8 mouse cellular contexts compared by ENCODE assay signal in genomic region chr13:93498211-93499166, GRCm38 (mm10). TPM values are rescaled to one million over a fixed set of nuclear protein-coding genes. Genes with fewer than 3 reads are reported as not detected.
DNase-seq lines count a peak whose midpoint lies in the region; ATAC-seq and TF ChIP-seq lines count a peak whose summit lies in the region.

No protein-coding gene starts in this region.

- peak overlapping the region; percentile 99 for H3K9ac ChIP-seq in heart, embryonic 12.5 days
- peak overlapping the region; percentile 96 for H3K9ac ChIP-seq in kidney, embryonic 16.5 days (replicated peaks; ENCODE audit: low read length)
- H3K9ac ChIP-seq in liver, postnatal 0 days (replicated peaks) = peak overlapping the region; percentile 90
- H3K9ac ChIP-seq in neural tube, embryonic 12.5 days = peak overlapping the region; percentile 95
- H3K9ac ChIP-seq in stomach, postnatal 0 days (ENCODE audit: low read length) = peak overlapping the region; percentile 97

- peak; percentile 27 for DNase-seq in brain, adult 2 months (ENCODE audit: low read depth, low spot score)
- DNase-seq in liver, postnatal 0 days = peak; percentile 63
- peak; percentile 61 for DNase-seq in stomach, postnatal 0 days (ENCODE audit: low spot score)

- peaks cover 14% of the 10 kb centered on the region for H3K4me1 ChIP-seq in heart, embryonic 12.5 days (replicated peaks)
- peaks cover 15% of the 10 kb centered on the region for H3K4me1 ChIP-seq in kidney, embryonic 16.5 days (ENCODE audit: insufficient read depth, low read length)
- peaks cover 14% of the 10 kb centered on the region for H3K4me1 ChIP-seq in liver, postnatal 0 days (ENCODE audit: insufficient read depth)
- H3K4me1 ChIP-seq in neural tube, embryonic 12.5 days = peaks cover 12% of the 10 kb centered on the region
- H3K4me1 ChIP-seq in stomach, postnatal 0 days (replicated peaks; ENCODE audit: control insufficient read depth, insufficient read depth) = no peaks in the 10 kb centered on the region; the same call in 1 of the 2 replicates

- TF ChIP-seq CTCF in liver, postnatal 0 days (IDR thresholded peaks at IDR 0.05; ENCODE audit: low read depth) = no peak
- no peak for TF ChIP-seq CTCF in stomach, postnatal 0 days (IDR thresholded peaks at IDR 0.05; ENCODE audit: low read depth)

- peaks cover 5% of the 10 kb centered on the region for H3K36me3 ChIP-seq in heart, embryonic 12.5 days
- no peaks in the 10 kb centered on the region for H3K36me3 ChIP-seq in kidney, embryonic 16.5 days (ENCODE audit: insufficient read depth, low read length)
- peaks cover 4% of the 10 kb centered on the region; the same call in 1 of the 2 replicates for H3K36me3 ChIP-seq in liver, postnatal 0 days (replicated peaks; ENCODE audit: insufficient read depth, low read length)
- H3K36me3 ChIP-seq in neural tube, embryonic 12.5 days = peaks cover 3% of the 10 kb centered on the region; the same call in 1 of the 2 replicates
- H3K36me3 ChIP-seq in stomach, postnatal 0 days (ENCODE audit: control insufficient read depth, insufficient read depth, low read length) = no peaks in the 10 kb centered on the region

- under 1% methylated on average over 93 of the region's 94 CpGs for whole genome bisulfite sequencing in heart, embryonic 12.5 days
- under 1% methylated on average over 90 of the region's 94 CpGs for WGBS in kidney, embryonic 16.5 days
- under 1% methylated on average over 84 of the region's 94 CpGs for WGBS in liver, postnatal 0 days (ENCODE audit: insufficient replicate concordance)
- WGBS in neural tube, embryonic 12.5 days = under 1% methylated on average over 94 of the region's 94 CpGs
- WGBS in stomach, postnatal 0 days = under 1% methylated on average over 87 of the region's 94 CpGs

- no peaks in the 10 kb centered on the region for H3K9me3 ChIP-seq in heart, embryonic 12.5 days (replicated peaks)
- no peaks in the 10 kb centered on the region for H3K9me3 ChIP-seq in kidney, embryonic 16.5 days (ENCODE audit: low read length)
- H3K9me3 ChIP-seq in liver, postnatal 0 days (ENCODE audit: low read length) = no peaks in the 10 kb centered on the region
- no peaks in the 10 kb centered on the region for H3K9me3 ChIP-seq in neural tube, embryonic 12.5 days
- no peaks in the 10 kb centered on the region for H3K9me3 ChIP-seq in stomach, postnatal 0 days (ENCODE audit: control insufficient read depth, low read length)

- H3K4me2 ChIP-seq in heart, embryonic 12.5 days = peak overlapping the region; percentile 80
- peak overlapping the region; percentile 90 for H3K4me2 ChIP-seq in kidney, embryonic 16.5 days (replicated peaks; ENCODE audit: low read depth, low read length)
- peak overlapping the region; percentile 73 for H3K4me2 ChIP-seq in liver, postnatal 0 days (ENCODE audit: low read depth, low read length)
- H3K4me2 ChIP-seq in neural tube, embryonic 12.5 days (replicated peaks) = peak overlapping the region; percentile 84
- peak overlapping the region; percentile 92 for H3K4me2 ChIP-seq in stomach, postnatal 0 days (replicated peaks; ENCODE audit: low read depth)

- H3K27me3 ChIP-seq in heart, embryonic 12.5 days (replicated peaks) = no peaks in the 10 kb centered on the region
- H3K27me3 ChIP-seq in kidney, embryonic 16.5 days (ENCODE audit: insufficient read depth, low read length) = no peaks in the 10 kb centered on the region
- no peaks in the 10 kb centered on the region for H3K27me3 ChIP-seq in liver, postnatal 0 days (ENCODE audit: insufficient read depth, low read length)
- H3K27me3 ChIP-seq in neural tube, embryonic 12.5 days (replicated peaks) = no peaks in the 10 kb centered on the region
- no peaks in the 10 kb centered on the region for H3K27me3 ChIP-seq in stomach, postnatal 0 days (ENCODE audit: control insufficient read depth, insufficient read depth, low read length)

- peak overlapping the region; percentile 97 for H3K27ac ChIP-seq in heart, embryonic 12.5 days (ENCODE audit: poor library complexity, severe bottlenecking)
- peak overlapping the region; percentile 93 for H3K27ac ChIP-seq in kidney, embryonic 16.5 days (ENCODE audit: low read length)
- peak overlapping the region; percentile 99 for H3K27ac ChIP-seq in liver, postnatal 0 days (ENCODE audit: low read depth)
- H3K27ac ChIP-seq in neural tube, embryonic 12.5 days = peak overlapping the region; percentile 85
- peak overlapping the region; percentile 98 for H3K27ac ChIP-seq in stomach, postnatal 0 days (replicated peaks)

- H3K4me3 ChIP-seq in heart, embryonic 12.5 days = peak overlapping the region; percentile 94
- peak overlapping the region; percentile 97 for H3K4me3 ChIP-seq in kidney, embryonic 16.5 days (ENCODE audit: low read length)
- peak overlapping the region; percentile 87 for H3K4me3 ChIP-seq in liver, postnatal 0 days (ENCODE audit: low read depth, low read length)
- H3K4me3 ChIP-seq in neural tube, embryonic 12.5 days = peak overlapping the region; percentile 96
- H3K4me3 ChIP-seq in stomach, postnatal 0 days (ENCODE audit: low read depth, low read length) = peak overlapping the region; percentile 97

- TF ChIP-seq EP300 in liver, postnatal 0 days (IDR thresholded peaks at IDR 0.05; ENCODE audit: low read depth) = no peak
- TF ChIP-seq EP300 in stomach, postnatal 0 days (optimal IDR thresholded peaks at IDR 0.05) = no peak

- peak; percentile 13 for ATAC-seq in CD4-positive, CD25-positive, alpha-beta regulatory T cell, adult 4 months
- peak; percentile 59 for ATAC-seq in erythroblast, adult 5-6 weeks (replicated peaks; ENCODE audit: low FRiP score, poor library complexity, severe bottlenecking)
- peak; percentile 35 for ATAC-seq in heart, embryonic 12.5 days (ENCODE audit: insufficient number of reproducible peaks, low FRiP score)
- peak; percentile 53 for ATAC-seq in kidney, embryonic 16.5 days (ENCODE audit: low FRiP score, low TSS enrichment)
- peak; percentile 28 for ATAC-seq in liver, postnatal 0 days
- ATAC-seq in neural tube, embryonic 12.5 days (ENCODE audit: low FRiP score, low read depth) = peak; percentile 63
- peak; percentile 32; the same call in 1 of the 2 replicates for ATAC-seq in stomach, postnatal 0 days (ENCODE audit: low FRiP score, low TSS enrichment)

RNA-seq across cellular contexts. Expression of gene Jmy, which starts 1.1 kb away (rescaled TPM):
- 1 to 10 TPM; 1.4 to 2.7 TPM for polyA plus RNA-seq in CD4-positive, CD25-positive, alpha-beta regulatory T cell, adult 4 months (2017; shearing (Covaris generic))
- total RNA-seq in erythroblast, adult 5-6 weeks (2015; ENCODE audit: low replicate concordance) = 11.3 and 13.0 TPM in 2 replicates
- total RNA-seq in erythroblast, adult 5-6 weeks (2017; ENCODE audit: low replicate concordance) = 17.8 and 25.5 TPM in 2 replicates
- 8.6 and 9.1 TPM in 2 replicates for polyA plus RNA-seq in heart, embryonic 12.5 days (2016; fragmentation: Nextera tagmentation; extraction: Ambion mirVana)
- 3.2 and 3.7 TPM in 2 replicates for polyA plus RNA-seq in kidney, embryonic 16.5 days (2015; fragmentation: Nextera tagmentation; extraction: Ambion mirVana)
- polyA plus RNA-seq in liver, postnatal 0 days (2015; fragmentation: Nextera tagmentation; extraction: Ambion mirVana) = 2.7 and 2.8 TPM in 2 replicates
- 9.6 and 14.1 TPM in 2 replicates for polyA plus RNA-seq in neural tube, embryonic 12.5 days (2016; fragmentation: Nextera tagmentation; extraction: Ambion mirVana)
- 3.5 and 4.8 TPM in 2 replicates for polyA plus RNA-seq in stomach, postnatal 0 days (2015; fragmentation: Nextera tagmentation; extraction: Ambion mirVana)

Comparison
In these comparisons a context has a peak if more than half of its experiments do, and no peak if none do; other contexts are left out.
1. Peak in every context shown above with its lines: DNase-seq, ATAC-seq, H3K4me3 ChIP-seq and H3K27ac ChIP-seq.
2. ATAC-seq: peak in every context shown above with its lines; median percentile 63 in neural tube, embryonic 12.5 days; 59 in erythroblast, adult 5-6 weeks; 53 in kidney, embryonic 16.5 days; 35 in heart, embryonic 12.5 days; 32 in stomach, postnatal 0 days; 28 in liver, postnatal 0 days; 13 in CD4-positive, CD25-positive, alpha-beta regulatory T cell, adult 4 months.